Mouse (Mus musculus): ENCODE results near the gene Gm20696.

Gene Gm20696

GRCm38 (mm10) chr6:99251924-99252323 lies 414.7 kb downstream of the Gm20696 start:
- in situ Hi-C loops (cut with MboI; ENCODE audit: low pct_unique_long_range_greater_than_20kb in 1 of 2, low sequenced_read_pairs in 2 of 2, unreplicated experiment in 1 of 2) = no loop called here

GRCm38 (mm10) chr6:99251222-99251621 lies 415.4 kb downstream of the Gm20696 start:
- in situ Hi-C loops (cut with MboI; ENCODE audit: low pct_unique_long_range_greater_than_20kb in 1 of 2, low sequenced_read_pairs in 2 of 2, unreplicated experiment in 1 of 2) = no loop called here

DNA sequence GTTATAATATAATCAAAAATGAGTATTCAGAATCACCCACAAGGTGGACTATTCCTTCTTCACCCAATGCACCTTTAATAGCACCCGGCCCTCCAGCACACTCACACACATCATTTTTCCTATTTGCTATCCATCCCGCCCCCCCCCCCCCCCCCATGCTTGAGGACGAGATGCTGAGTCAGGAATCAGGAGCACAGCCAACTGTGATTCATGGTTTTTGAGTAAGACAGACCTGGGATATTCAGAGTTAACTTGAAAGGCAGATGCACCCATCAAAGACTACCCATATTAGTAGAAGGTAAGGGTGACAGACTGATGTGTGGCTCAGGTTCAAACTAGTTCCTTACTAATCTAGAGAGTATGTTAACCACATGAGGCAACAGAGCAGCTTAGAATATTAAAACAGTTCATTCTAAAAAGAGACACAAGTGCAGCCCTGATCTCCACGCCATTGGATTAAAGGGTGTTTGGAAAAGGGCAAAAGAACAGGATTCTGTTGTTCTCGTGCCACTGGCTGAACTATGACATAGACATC lies 417.0 kb downstream of the Gm20696 start:
- in situ Hi-C loops (cut with MboI; ENCODE audit: low pct_unique_long_range_greater_than_20kb in 1 of 2, low sequenced_read_pairs in 2 of 2, unreplicated experiment in 1 of 2) = no loop called here

DNA sequence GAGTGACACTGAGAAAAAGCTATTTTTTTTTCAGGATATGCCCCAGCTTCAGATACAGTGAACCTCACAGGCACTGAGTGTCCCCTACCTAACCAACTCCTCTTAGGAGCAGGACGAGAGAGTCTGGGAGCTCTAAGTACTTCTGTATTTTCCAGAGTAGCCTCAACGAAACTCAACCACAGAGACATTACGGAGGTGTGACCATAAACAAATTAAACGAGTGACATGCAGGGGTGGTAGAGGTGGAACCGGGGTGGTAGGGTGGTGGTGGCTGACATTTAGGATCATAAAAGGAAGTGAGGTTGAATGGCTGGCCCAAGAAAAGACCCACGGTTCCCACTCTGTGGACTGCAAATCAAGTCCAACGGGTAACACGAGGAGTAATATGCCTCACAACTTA lies 418.2 kb downstream of the Gm20696 start:
- in situ Hi-C loops (cut with MboI; ENCODE audit: low pct_unique_long_range_greater_than_20kb in 1 of 2, low sequenced_read_pairs in 2 of 2, unreplicated experiment in 1 of 2) = no loop called here

DNA sequence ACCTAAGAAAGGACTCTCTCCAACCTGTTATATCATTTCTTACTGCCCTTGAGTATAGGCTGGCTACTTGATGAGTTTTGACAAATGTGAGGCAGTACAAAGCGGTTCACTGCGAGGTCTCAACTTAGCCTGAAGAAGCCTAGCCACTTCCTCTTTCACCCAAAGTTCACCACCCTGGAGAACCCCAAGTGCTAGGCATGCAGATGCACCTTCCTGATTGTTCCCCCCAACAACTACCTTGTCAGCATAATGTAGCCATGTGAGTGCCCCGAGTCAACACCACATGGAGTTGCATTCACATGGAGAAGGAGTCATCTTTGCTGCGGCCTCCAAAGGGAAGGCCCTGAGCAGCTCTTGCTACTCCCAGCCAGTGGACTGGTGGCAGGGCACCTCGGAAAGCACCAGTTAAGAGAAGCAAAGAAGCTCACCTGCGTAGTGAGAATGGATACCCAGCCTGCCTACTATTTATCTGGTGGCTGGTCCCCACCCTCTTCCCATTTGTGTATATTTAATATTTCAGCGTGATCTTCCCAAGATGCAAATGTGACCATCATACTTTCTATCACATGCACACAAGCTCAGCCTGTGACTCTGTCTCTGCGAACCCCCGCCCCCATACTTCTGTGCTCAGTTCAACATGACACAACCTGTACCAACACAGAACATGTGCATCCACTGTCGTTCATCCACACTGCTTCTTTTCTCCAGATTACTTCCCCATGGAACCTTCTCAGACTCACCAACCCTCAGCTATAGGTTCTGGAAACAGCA lies 424.8 kb downstream of the Gm20696 start:
- in situ Hi-C loops (cut with MboI; ENCODE audit: low pct_unique_long_range_greater_than_20kb in 1 of 2, low sequenced_read_pairs in 2 of 2, unreplicated experiment in 1 of 2) = no loop called here

DNA sequence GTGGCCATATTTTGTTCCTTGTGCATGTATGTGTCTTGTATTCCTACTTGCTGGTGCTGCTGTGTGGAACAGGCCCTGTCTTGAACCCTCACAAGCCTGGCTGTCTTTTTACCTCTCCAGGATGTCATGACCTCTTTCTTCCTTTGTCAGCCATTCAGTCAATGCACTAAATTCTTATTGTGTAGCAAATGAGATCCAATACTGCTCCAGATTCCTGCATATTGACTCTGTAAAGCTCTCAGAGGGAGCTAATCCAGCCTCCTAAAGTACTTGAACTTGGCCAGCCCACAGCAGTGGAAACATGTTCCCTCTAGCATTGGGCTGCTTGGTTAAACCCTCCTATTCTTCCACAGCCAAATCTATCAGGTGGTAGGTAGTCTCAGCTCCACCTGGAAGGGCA lies 425.8 kb downstream of the Gm20696 start:
- in situ Hi-C loops (cut with MboI; ENCODE audit: low pct_unique_long_range_greater_than_20kb in 1 of 2, low sequenced_read_pairs in 2 of 2, unreplicated experiment in 1 of 2) = no loop called here

- in situ Hi-C loops (cut with MboI; ENCODE audit: low pct_unique_long_range_greater_than_20kb in 1 of 2, low sequenced_read_pairs in 2 of 2, unreplicated experiment in 1 of 2) = no loop called here
Measured at GRCm38 (mm10) chr6:99235588-99235987, 431.0 kb downstream of the Gm20696 start.

- in situ Hi-C loops (cut with MboI; ENCODE audit: low pct_unique_long_range_greater_than_20kb in 1 of 2, low sequenced_read_pairs in 2 of 2, unreplicated experiment in 1 of 2) = no loop called here
Measured at GRCm38 (mm10) chr6:99233411-99233810, 433.2 kb downstream of the Gm20696 start.

DNA sequence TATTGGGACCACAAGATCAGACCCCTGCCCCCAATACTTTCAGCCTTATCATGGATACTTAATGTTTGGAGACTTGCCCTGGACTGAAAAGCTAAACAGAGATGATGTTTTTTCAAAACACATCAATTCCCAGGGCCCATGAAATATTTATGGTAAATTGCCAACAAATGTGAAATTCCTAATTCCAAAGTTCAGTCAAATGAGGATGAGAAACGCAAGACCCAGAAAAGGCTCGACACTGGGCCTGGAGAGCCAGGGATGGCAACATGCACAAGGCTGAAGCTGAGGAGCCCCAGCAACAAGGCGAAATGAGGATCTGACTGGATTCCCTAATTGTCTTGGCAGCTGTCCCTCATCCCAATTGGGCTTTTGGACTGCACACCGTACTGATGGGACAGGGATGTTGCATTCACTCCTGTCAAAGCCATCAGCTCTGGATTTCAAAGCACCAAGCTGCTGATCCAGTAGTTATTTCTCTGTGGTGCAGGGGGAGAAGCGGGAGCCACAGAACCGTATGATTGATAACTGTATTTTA lies 438.2 kb downstream of the Gm20696 start:
- in situ Hi-C loops (cut with MboI; ENCODE audit: low pct_unique_long_range_greater_than_20kb in 1 of 2, low sequenced_read_pairs in 2 of 2, unreplicated experiment in 1 of 2) = no loop called here

DNA sequence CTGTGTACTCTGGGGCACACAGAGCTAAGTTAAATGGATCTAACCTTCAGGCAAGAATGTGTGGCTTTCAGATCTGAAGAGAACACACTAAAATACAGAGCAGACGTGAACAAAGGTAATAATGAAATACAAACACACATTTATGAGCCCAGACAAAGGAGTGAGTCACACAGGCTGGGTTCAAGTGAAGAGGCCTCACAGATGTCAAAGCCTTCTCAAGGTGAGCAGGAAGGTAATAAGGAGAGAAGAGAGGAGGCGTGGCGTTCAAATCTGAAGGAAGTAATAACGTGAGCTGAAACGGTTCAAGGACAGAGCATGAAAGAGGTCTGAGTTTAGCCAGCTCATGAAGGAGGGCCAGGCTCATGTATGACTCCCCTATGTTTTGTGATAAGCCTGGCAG lies 445.4 kb downstream of the Gm20696 start:
- in situ Hi-C loops (cut with MboI; ENCODE audit: low pct_unique_long_range_greater_than_20kb in 1 of 2, low sequenced_read_pairs in 2 of 2, unreplicated experiment in 1 of 2) = no loop called here

DNA sequence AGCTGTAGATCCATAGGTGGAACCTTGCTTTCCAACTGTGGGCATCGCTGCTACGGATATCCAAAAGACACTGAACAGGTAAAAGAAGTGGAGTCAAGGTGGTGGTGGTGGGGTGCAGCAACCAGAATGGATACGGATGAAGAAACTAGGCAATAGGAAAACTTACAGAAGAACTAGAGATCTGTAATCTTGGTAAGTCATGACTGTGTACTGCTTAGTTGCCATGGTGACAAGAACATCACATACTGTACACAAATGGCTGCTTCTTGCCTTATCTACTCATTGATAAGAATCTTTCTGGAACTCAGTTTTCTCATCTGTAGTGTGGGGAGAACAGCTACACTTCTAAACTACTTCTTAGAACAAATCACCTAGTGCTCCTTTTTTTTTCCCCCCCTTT lies 446.1 kb downstream of the Gm20696 start:
- in situ Hi-C loops (cut with MboI; ENCODE audit: low pct_unique_long_range_greater_than_20kb in 1 of 2, low sequenced_read_pairs in 2 of 2, unreplicated experiment in 1 of 2) = no loop called here

GRCm38 (mm10) chr6:99217846-99218245 lies 448.8 kb downstream of the Gm20696 start:
- in situ Hi-C loops (cut with MboI; ENCODE audit: low pct_unique_long_range_greater_than_20kb in 1 of 2, low sequenced_read_pairs in 2 of 2, unreplicated experiment in 1 of 2) = no loop called here

- in situ Hi-C loops (cut with MboI; ENCODE audit: low pct_unique_long_range_greater_than_20kb in 1 of 2, low sequenced_read_pairs in 2 of 2, unreplicated experiment in 1 of 2) = no loop called here
Measured at GRCm38 (mm10) chr6:99217155-99217554, 449.4 kb downstream of the Gm20696 start.

- in situ Hi-C loops (cut with MboI; ENCODE audit: low pct_unique_long_range_greater_than_20kb in 1 of 2, low sequenced_read_pairs in 2 of 2, unreplicated experiment in 1 of 2) = no loop called here
Measured at GRCm38 (mm10) chr6:99212461-99212860, 454.1 kb downstream of the Gm20696 start.

GRCm38 (mm10) chr6:99211663-99212333 lies 454.8 kb downstream of the Gm20696 start:
- in situ Hi-C loops (cut with MboI; ENCODE audit: low pct_unique_long_range_greater_than_20kb in 1 of 2, low sequenced_read_pairs in 2 of 2, unreplicated experiment in 1 of 2) = no loop called here

- in situ Hi-C loops (cut with MboI; ENCODE audit: low pct_unique_long_range_greater_than_20kb in 1 of 2, low sequenced_read_pairs in 2 of 2, unreplicated experiment in 1 of 2) = no loop called here
Measured at GRCm38 (mm10) chr6:99210161-99210560, 456.4 kb downstream of the Gm20696 start.

All from mouse embryonic stem cell (cell line).